9 mouse cellular contexts compared by ENCODE assay signal in the genomic region with DNA sequence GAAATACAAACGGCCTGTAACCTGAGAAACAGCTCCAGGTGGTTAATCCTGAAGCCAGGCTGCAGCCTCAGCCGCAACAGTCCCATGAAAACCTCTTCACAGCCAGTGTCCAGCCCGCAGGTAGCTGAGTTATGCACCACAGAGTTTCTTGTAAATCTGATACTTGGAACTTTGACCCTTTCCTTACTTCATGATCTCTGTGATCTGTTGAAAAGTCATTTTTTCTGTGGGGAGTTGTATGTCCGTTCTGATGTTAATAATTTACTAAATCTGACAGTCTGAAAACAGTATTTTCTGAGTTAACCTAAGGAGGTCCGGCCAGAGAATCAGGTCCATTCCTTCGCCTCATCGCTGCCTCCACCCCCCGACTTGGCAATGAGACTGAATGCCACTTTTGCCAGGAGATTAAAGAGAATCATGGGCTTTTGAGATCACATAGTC. TPM values are rescaled to one million over a fixed set of nuclear protein-coding genes. Genes with fewer than 3 reads are reported as not detected.
DNase-seq lines count a peak whose midpoint lies in the region; ATAC-seq lines count a peak whose summit lies in the region.
"Had no signal": no experiment of that assay in that cellular context is flagged by ENCODE, and none has a peak within 500 bp of the region (broad histone marks: within the 10 kb centered on the region; RNA-seq: fewer than 3 reads in every experiment).

No protein-coding gene starts in this region.

- peaks cover 17% of the 10 kb centered on the region for H3K4me1 ChIP-seq in heart, embryonic 11.5 days (ENCODE audit: control insufficient read depth, insufficient read depth, low read length)
- peaks cover 11% of the 10 kb centered on the region; the same call in 1 of the 2 replicates for H3K4me1 ChIP-seq in forebrain, embryonic 11.5 days (replicated peaks; ENCODE audit: control insufficient read depth, insufficient read depth, low read length)
- peaks cover 4% of the 10 kb centered on the region; the same call in 1 of the 2 replicates for H3K4me1 ChIP-seq in kidney, embryonic 14.5 days (ENCODE audit: control insufficient read depth, insufficient read depth, low read length)
- peaks cover 23% of the 10 kb centered on the region for H3K4me1 ChIP-seq in midbrain, embryonic 13.5 days (replicated peaks)

- H3K36me3 ChIP-seq in heart, embryonic 11.5 days (ENCODE audit: control insufficient read depth, insufficient read depth, low read length) = no peaks in the 10 kb centered on the region; the same call in 1 of the 2 replicates
- no peaks in the 10 kb centered on the region for H3K36me3 ChIP-seq in forebrain, embryonic 11.5 days (ENCODE audit: control insufficient read depth, insufficient read depth, low read length)
- peaks cover 5% of the 10 kb centered on the region; the same call in 1 of the 2 replicates for H3K36me3 ChIP-seq in kidney, embryonic 14.5 days (ENCODE audit: control insufficient read depth, insufficient read depth, low read length)
- peaks cover 5% of the 10 kb centered on the region; the same call in 1 of the 2 replicates for H3K36me3 ChIP-seq in midbrain, embryonic 13.5 days

- H3K4me3 ChIP-seq in heart, embryonic 11.5 days (ENCODE audit: low read depth, low read length) = no peak overlapping the region
- no peak overlapping the region for H3K4me3 ChIP-seq in forebrain, embryonic 11.5 days (ENCODE audit: low read depth, low read length)
- peak overlapping the region; percentile 74 for H3K4me3 ChIP-seq in kidney, embryonic 14.5 days (ENCODE audit: low read length)
- peak overlapping the region; percentile 75 for H3K4me3 ChIP-seq in midbrain, embryonic 13.5 days (replicated peaks)

- 0 out of 2 replicates have a peak, but pooled peaks cover 2% of the 10 kb centered on the region for H3K9me3 ChIP-seq in heart, embryonic 11.5 days (replicated peaks; ENCODE audit: control insufficient read depth, low read length)
- no peaks in the 10 kb centered on the region for H3K9me3 ChIP-seq in forebrain, embryonic 11.5 days (ENCODE audit: control insufficient read depth, low read length)
- no peaks in the 10 kb centered on the region for H3K9me3 ChIP-seq in kidney, embryonic 14.5 days (ENCODE audit: control insufficient read depth, low read length)
- H3K9me3 ChIP-seq in midbrain, embryonic 13.5 days = no peaks in the 10 kb centered on the region

- peak overlapping the region; percentile 22; the same call in 1 of the 2 replicates for H3K9ac ChIP-seq in heart, embryonic 11.5 days (ENCODE audit: low read depth, low read length)
- H3K9ac ChIP-seq in forebrain, embryonic 11.5 days (ENCODE audit: low read length) = no peak overlapping the region
- no peak overlapping the region; the same call in 1 of the 2 replicates for H3K9ac ChIP-seq in kidney, embryonic 14.5 days (ENCODE audit: low read depth, low read length)
- peak overlapping the region; percentile 91 for H3K9ac ChIP-seq in midbrain, embryonic 13.5 days (replicated peaks)

- no peak for DNase-seq in heart, postnatal 25 days (ENCODE audit: low spot score)
- DNase-seq in forebrain, embryonic 11.5 days (ENCODE audit: low spot score) = no peak
- DNase-seq in thymus, postnatal 10 days (ENCODE audit: low spot score in 2 of 2) = no peak
- no peak for DNase-seq in retina, embryonic 14.5 days (ENCODE audit: low spot score)
- DNase-seq in adipocyte (ENCODE audit: low spot score) = no peak
- DNase-seq: left cerebral cortex, postnatal 4 days had no signal

- no peak for ATAC-seq in heart, embryonic 11.5 days (replicated peaks; ENCODE audit: insufficient number of reproducible peaks, low FRiP score, low TSS enrichment)
- no peak for ATAC-seq in forebrain, embryonic 11.5 days (replicated peaks; ENCODE audit: low FRiP score)
- peak; percentile 25; the same call in 1 of the 2 replicates for ATAC-seq in kidney, embryonic 14.5 days (ENCODE audit: low FRiP score, low TSS enrichment)
- no peak for ATAC-seq in midbrain, embryonic 13.5 days

- H3K27ac ChIP-seq in heart, embryonic 11.5 days (ENCODE audit: low read depth, low read length) = no peak overlapping the region
- H3K27ac ChIP-seq in forebrain, embryonic 11.5 days (ENCODE audit: low read depth, low read length) = no peak overlapping the region
- H3K27ac ChIP-seq in kidney, embryonic 14.5 days (ENCODE audit: low read depth, low read length) = peak overlapping the region; percentile 2; the same call in 1 of the 2 replicates
- no peak overlapping the region for H3K27ac ChIP-seq in midbrain, embryonic 13.5 days

- H3K27me3 ChIP-seq in heart, embryonic 11.5 days (ENCODE audit: control insufficient read depth, insufficient read depth, low read length) = no peaks in the 10 kb centered on the region
- no peaks in the 10 kb centered on the region for H3K27me3 ChIP-seq in forebrain, embryonic 11.5 days (ENCODE audit: control insufficient read depth, insufficient read depth, low read length)
- no peaks in the 10 kb centered on the region for H3K27me3 ChIP-seq in kidney, embryonic 14.5 days (ENCODE audit: control insufficient read depth, insufficient read depth, low read length)
- no peaks in the 10 kb centered on the region for H3K27me3 ChIP-seq in midbrain, embryonic 13.5 days

- intact Hi-C loops in heart, postnatal 25 days (cut with DNase I) = no loop called here

- 52% methylated on average over 8 of the region's 8 CpGs for WGBS in heart, embryonic 11.5 days (ENCODE audit: insufficient replicate concordance)
- WGBS in forebrain, embryonic 11.5 days = 30% methylated on average over 8 of the region's 8 CpGs
- WGBS in kidney, embryonic 14.5 days = 24% methylated on average over 8 of the region's 8 CpGs
- WGBS in midbrain, embryonic 13.5 days = 37% methylated on average over 8 of the region's 8 CpGs

- peak overlapping the region; percentile 81 for H3K4me2 ChIP-seq in heart, embryonic 11.5 days
- H3K4me2 ChIP-seq in forebrain, embryonic 11.5 days (ENCODE audit: low read depth, low read length, severe bottlenecking) = peak overlapping the region; percentile 76; the same call in 1 of the 2 replicates
- H3K4me2 ChIP-seq in kidney, embryonic 14.5 days (replicated peaks; ENCODE audit: low read depth, low read length) = peak overlapping the region; percentile 74
- H3K4me2 ChIP-seq in midbrain, embryonic 13.5 days (replicated peaks) = peak overlapping the region; percentile 81

RNA-seq across cellular contexts. Expression of gene Bphl, which starts 1.5 kb away (rescaled TPM):
- 42.4 and 44.8 TPM in 2 replicates for polyA plus RNA-seq in heart, embryonic 11.5 days (2014; fragmentation: Nextera tagmentation; extraction: Ambion mirVana)
- 10 to 100 TPM; 34.8 to 39.7 TPM for total RNA-seq in heart, postnatal 25 days (2021)
- 33.3 and 33.8 TPM in 2 replicates for polyA plus RNA-seq in forebrain, embryonic 11.5 days (2014; fragmentation: Nextera tagmentation; extraction: Ambion mirVana)
- 47.4 and 49.0 TPM in 2 replicates for polyA plus RNA-seq in kidney, embryonic 14.5 days (2014; fragmentation: Nextera tagmentation; extraction: Ambion mirVana)
- 31.6 and 36.8 TPM in 2 replicates for polyA plus RNA-seq in midbrain, embryonic 13.5 days (2015; fragmentation: Nextera tagmentation; extraction: Ambion mirVana)

RNA-seq across cellular contexts. Expression of gene Serpinb6a, which starts 36.3 kb away (rescaled TPM):
- polyA plus RNA-seq in heart, embryonic 11.5 days (2014; fragmentation: Nextera tagmentation; extraction: Ambion mirVana) = 45.0 and 45.6 TPM in 2 replicates
- total RNA-seq in heart, postnatal 25 days (2021) = 100 to 1,000 TPM in 1 of 2 experiments, 10 to 100 TPM in 1; 88.4 to 110 TPM
- polyA plus RNA-seq in forebrain, embryonic 11.5 days (2014; fragmentation: Nextera tagmentation; extraction: Ambion mirVana) = 31.8 and 39.1 TPM in 2 replicates
- 70.9 and 73.3 TPM in 2 replicates for polyA plus RNA-seq in kidney, embryonic 14.5 days (2014; fragmentation: Nextera tagmentation; extraction: Ambion mirVana)
- polyA plus RNA-seq in midbrain, embryonic 13.5 days (2015; fragmentation: Nextera tagmentation; extraction: Ambion mirVana) = 29.5 and 31.1 TPM in 2 replicates

RNA-seq across cellular contexts. Expression of gene Ripk1, which starts 36.8 kb away (rescaled TPM):
- 11.2 and 11.6 TPM in 2 replicates for polyA plus RNA-seq in heart, embryonic 11.5 days (2014; fragmentation: Nextera tagmentation; extraction: Ambion mirVana)
- total RNA-seq in heart, postnatal 25 days (2021) = 1 to 10 TPM; 7.9 to 8.2 TPM
- 9.8 and 11.3 TPM in 2 replicates for polyA plus RNA-seq in forebrain, embryonic 11.5 days (2014; fragmentation: Nextera tagmentation; extraction: Ambion mirVana)
- polyA plus RNA-seq in kidney, embryonic 14.5 days (2014; fragmentation: Nextera tagmentation; extraction: Ambion mirVana) = 9.7 and 20.6 TPM in 2 replicates
- 5.3 and 6.4 TPM in 2 replicates for polyA plus RNA-seq in midbrain, embryonic 13.5 days (2015; fragmentation: Nextera tagmentation; extraction: Ambion mirVana)

RNA-seq across cellular contexts. Expression of gene Tubb2a, which starts 38.9 kb away (rescaled TPM):
- polyA plus RNA-seq in heart, embryonic 11.5 days (2014; fragmentation: Nextera tagmentation; extraction: Ambion mirVana) = 96.2 and 112 TPM in 2 replicates
- 10 to 100 TPM; 55.0 to 57.4 TPM for total RNA-seq in heart, postnatal 25 days (2021)
- 185 and 229 TPM in 2 replicates for polyA plus RNA-seq in forebrain, embryonic 11.5 days (2014; fragmentation: Nextera tagmentation; extraction: Ambion mirVana)
- polyA plus RNA-seq in kidney, embryonic 14.5 days (2014; fragmentation: Nextera tagmentation; extraction: Ambion mirVana) = 62.1 and 73.4 TPM in 2 replicates
- 1,655 and 1,711 TPM in 2 replicates for polyA plus RNA-seq in midbrain, embryonic 13.5 days (2015; fragmentation: Nextera tagmentation; extraction: Ambion mirVana)

Comparison
In these comparisons a context has a peak if more than half of its experiments do, and no peak if none do; other contexts are left out.
1. H3K4me3 ChIP-seq: peak in kidney, embryonic 14.5 days (single experiment) and midbrain, embryonic 13.5 days (single experiment); none in heart, embryonic 11.5 days (single experiment) and forebrain, embryonic 11.5 days (single experiment).
2. H3K9ac ChIP-seq: peak in heart, embryonic 11.5 days (single experiment) and midbrain, embryonic 13.5 days (single experiment); none in forebrain, embryonic 11.5 days (single experiment) and kidney, embryonic 14.5 days (single experiment).
3. Peak in every context shown above with its lines, with median percentiles within 50 percentile points of each other: H3K4me2 ChIP-seq.